Mouse (Mus musculus): Measurements from ENCODE around the gene Clpsl2. TPM values are rescaled to one million over a fixed set of nuclear protein-coding genes. Genes with fewer than 3 reads are reported as not detected.

The Clpsl2 gene
- total RNA-seq (2014; rRNA removed; ENCODE audit: low replicate concordance) (not detected in 2 replicates), polyA plus RNA-seq (2015; fragmentation: Nextera tagmentation; extraction: Ambion mirVana) (not detected in 2 replicates)

- H3K9me3 ChIP-seq (replicated peaks; ENCODE audit: control insufficient read depth, low read length): no peaks in the 10 kb centered on the region
- 69% methylated on average over 14 of the region's 14 CpGs for WGBS
- no peak within 1 kb of the TSS for H3K4me3 ChIP-seq (ENCODE audit: low read depth, low read length)
- no peaks in the 10 kb centered on the region for H3K36me3 ChIP-seq (replicated peaks; ENCODE audit: control insufficient read depth, insufficient read depth, low read length)
- DNase-seq (ENCODE audit: low spot score) (no peak), ATAC-seq (ENCODE audit: insufficient read depth, low read depth) (no peak)
- H3K4me2 ChIP-seq (ENCODE audit: low read depth, low read length): no peak within 1 kb of the TSS
- no peaks in the 10 kb centered on the region for H3K27me3 ChIP-seq (ENCODE audit: control insufficient read depth, insufficient read depth, low read length)
- no peak within 1 kb of the TSS for H3K9ac ChIP-seq (replicated peaks; ENCODE audit: low read depth, low read length)
- H3K27ac ChIP-seq (ENCODE audit: low read depth): no peak within 1 kb of the TSS
- H3K4me1 ChIP-seq (ENCODE audit: control insufficient read depth, insufficient read depth): no peaks in the 10 kb centered on the region
- no peak for TF ChIP-seq EP300 (IDR thresholded peaks at IDR 0.05; ENCODE audit: low read depth)
- TF ChIP-seq CTCF (IDR thresholded peaks at IDR 0.05; ENCODE audit: low read depth): no peak
These were observed at the start of gene Clpsl2 for GRCm38 (mm10) chr17:28549111-28549510. Gene Clpsl2, plus strand, starts transcription at chr17:28549411.

DNA sequence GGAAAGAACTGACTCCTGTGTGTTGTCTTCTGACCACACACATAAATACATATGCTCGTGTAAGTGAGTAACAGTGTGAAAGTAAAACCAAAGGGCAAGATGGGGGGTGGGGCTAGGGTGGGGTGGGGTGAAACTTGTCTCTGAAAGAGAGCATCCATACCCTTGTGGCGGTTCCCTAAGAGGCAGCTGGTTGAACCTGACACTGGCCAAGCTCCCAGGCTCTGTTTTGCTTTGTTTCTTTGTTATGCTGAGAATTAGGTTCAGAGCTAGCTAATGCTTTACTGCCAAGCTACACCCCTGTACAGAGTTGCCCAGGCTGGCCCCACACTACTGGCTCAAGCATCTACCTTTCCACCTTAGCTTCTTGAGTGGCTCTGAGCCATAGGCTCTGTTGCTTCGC, 48.7 kb upstream of the Clpsl2 start:
- no peak for TF ChIP-seq EP300 (IDR thresholded peaks at IDR 0.05; ENCODE audit: low read depth)
- no peak for TF ChIP-seq CTCF (IDR thresholded peaks at IDR 0.05; ENCODE audit: low read depth)
- Histone ChIP-seq H3K9me3 (replicated peaks; ENCODE audit: control insufficient read depth, low read length) (0 out of 2 replicates have a peak, but pooled peaks cover 5% of the 10 kb centered on the region), H3K9ac (replicated peaks; ENCODE audit: low read depth, low read length) (no peak overlapping the region), H3K4me1 (ENCODE audit: control insufficient read depth, insufficient read depth) (no peaks in the 10 kb centered on the region), H3K27ac (ENCODE audit: low read depth) (no peak overlapping the region), H3K4me3 (ENCODE audit: low read depth, low read length) (no peak overlapping the region), H3K4me2 (ENCODE audit: low read depth, low read length) (no peak overlapping the region), H3K36me3 (replicated peaks; ENCODE audit: control insufficient read depth, insufficient read depth, low read length) (no peaks in the 10 kb centered on the region), H3K27me3 (ENCODE audit: control insufficient read depth, insufficient read depth, low read length) (no peaks in the 10 kb centered on the region)
- DNase-seq (ENCODE audit: low spot score) (no peak), ATAC-seq (ENCODE audit: insufficient read depth, low read depth) (no peak)
- WGBS: 75% methylated on average over 3 of the region's 3 CpGs

- Histone ChIP-seq H3K4me2 (ENCODE audit: low read depth, low read length) (no peak overlapping the region), H3K9me3 (replicated peaks; ENCODE audit: control insufficient read depth, low read length) (0 out of 2 replicates have a peak, but pooled peaks cover 5% of the 10 kb centered on the region), H3K36me3 (replicated peaks; ENCODE audit: control insufficient read depth, insufficient read depth, low read length) (no peaks in the 10 kb centered on the region), H3K9ac (replicated peaks; ENCODE audit: low read depth, low read length) (no peak overlapping the region), H3K4me3 (ENCODE audit: low read depth, low read length) (no peak overlapping the region), H3K4me1 (ENCODE audit: control insufficient read depth, insufficient read depth) (no peaks in the 10 kb centered on the region), H3K27ac (ENCODE audit: low read depth) (no peak overlapping the region), H3K27me3 (ENCODE audit: control insufficient read depth, insufficient read depth, low read length) (no peaks in the 10 kb centered on the region)
- no peak for TF ChIP-seq EP300 (IDR thresholded peaks at IDR 0.05; ENCODE audit: low read depth)
- no peak for TF ChIP-seq CTCF (IDR thresholded peaks at IDR 0.05; ENCODE audit: low read depth)
- WGBS: 41% methylated on average over 7 of the region's 7 CpGs
- DNase-seq (ENCODE audit: low spot score) (no peak), ATAC-seq (ENCODE audit: insufficient read depth, low read depth) (no peak)
These were observed 46.9 kb upstream of the Clpsl2 start for GRCm38 (mm10) chr17:28502196-28502821.

- Histone ChIP-seq H3K4me3 (ENCODE audit: low read depth, low read length) (no peak overlapping the region), H3K9ac (replicated peaks; ENCODE audit: low read depth, low read length) (no peak overlapping the region), H3K27me3 (ENCODE audit: control insufficient read depth, insufficient read depth, low read length) (no peaks in the 10 kb centered on the region), H3K4me2 (ENCODE audit: low read depth, low read length) (no peak overlapping the region), H3K4me1 (ENCODE audit: control insufficient read depth, insufficient read depth) (peaks cover 4% of the 10 kb centered on the region; the same call in 1 of the 2 replicates), H3K9me3 (replicated peaks; ENCODE audit: control insufficient read depth, low read length) (0 out of 2 replicates have a peak, but pooled peaks cover 5% of the 10 kb centered on the region), H3K36me3 (replicated peaks; ENCODE audit: control insufficient read depth, insufficient read depth, low read length) (no peaks in the 10 kb centered on the region), H3K27ac (ENCODE audit: low read depth) (no peak overlapping the region)
- DNase-seq (ENCODE audit: low spot score): no peak
- no peak for TF ChIP-seq CTCF (IDR thresholded peaks at IDR 0.05; ENCODE audit: low read depth)
- no peak for TF ChIP-seq EP300 (IDR thresholded peaks at IDR 0.05; ENCODE audit: low read depth)
- no peak for ATAC-seq (ENCODE audit: insufficient read depth, low read depth)
- WGBS: 77% methylated on average over 6 of the region's 6 CpGs
These were observed 45.0 kb upstream of the Clpsl2 start for GRCm38 (mm10) chr17:28504182-28504581.

GRCm38 (mm10) chr17:28505591-28505990, 43.6 kb upstream of the Clpsl2 start:
- H3K4me1 ChIP-seq (ENCODE audit: control insufficient read depth, insufficient read depth): peaks cover 6% of the 10 kb centered on the region; the same call in 1 of the 2 replicates
- WGBS: 89% methylated on average over 4 of the region's 4 CpGs

More at GRCm38 (mm10) chr17:28505591-28505990, 43.6 kb upstream of the Clpsl2 start:
- no peaks in the 10 kb centered on the region for H3K9me3 ChIP-seq (replicated peaks; ENCODE audit: control insufficient read depth, low read length)
- DNase-seq (ENCODE audit: low spot score) (no peak), ATAC-seq (ENCODE audit: insufficient read depth, low read depth) (no peak)
- H3K4me3 ChIP-seq (ENCODE audit: low read depth, low read length): no peak overlapping the region
- no peak overlapping the region for H3K9ac ChIP-seq (replicated peaks; ENCODE audit: low read depth, low read length)
- TF ChIP-seq CTCF (IDR thresholded peaks at IDR 0.05; ENCODE audit: low read depth) (no peak), EP300 (IDR thresholded peaks at IDR 0.05; ENCODE audit: low read depth) (no peak)
- no peak overlapping the region for H3K4me2 ChIP-seq (ENCODE audit: low read depth, low read length)
- no peaks in the 10 kb centered on the region for H3K36me3 ChIP-seq (replicated peaks; ENCODE audit: control insufficient read depth, insufficient read depth, low read length)
- no peak overlapping the region for H3K27ac ChIP-seq (ENCODE audit: low read depth)
- H3K27me3 ChIP-seq (ENCODE audit: control insufficient read depth, insufficient read depth, low read length): no peaks in the 10 kb centered on the region

Data from heart, postnatal 0 days (tissue).